Mouse (Mus musculus): ENCODE results near the gene Selplg. TPM values are rescaled to one million over a fixed set of nuclear protein-coding genes. Genes with fewer than 3 reads are reported as not detected.

Gene Selplg
- total RNA-seq, 2 experiments from 2014 or later = 25.7 to 28.3 TPM

GRCm38 (mm10) chr5:113772450-113772895 is 60.0 kb downstream of the Selplg start, which contains the start of the genes Sart3 and Iscu:
Gene Sart3 (minus strand): TSS chr5:113772510.
Gene Iscu (plus strand): TSS chr5:113772748.
- H3K4me3 ChIP-seq = peak within 1 kb of the TSS; percentile 99
- TF ChIP-seq CTCF (IDR thresholded peaks at IDR 0.05) = no peak
- peak; percentile 96 to 97 for DNase-seq (ENCODE audit: extremely low spot score in 1 of 2, low spot score in 2 of 2)
- intact Hi-C loops (cut with DNase I) = loop anchor here (2.0 kb wide), 2 partner anchors 174 to 182 kb away; no protein-coding TSS in a partner anchor
- H3K27ac ChIP-seq = peak within 1 kb of the TSS; percentile 100

- intact Hi-C loops (cut with DNase I) = loop anchor here (2.0 kb wide), 3 partner anchors 35 to 183 kb away; no protein-coding TSS in a partner anchor
- TF ChIP-seq CTCF (IDR thresholded peaks at IDR 0.05) = no peak
- H3K4me3 ChIP-seq = peak overlapping the region; percentile 99
- peak overlapping the region; percentile 100 for H3K27ac ChIP-seq
- DNase-seq (ENCODE audit: extremely low spot score in 1 of 2, low spot score in 2 of 2) = peak; percentile 80 to 82
Observed at GRCm38 (mm10) chr5:113771213-113772162, 61.0 kb downstream of the Selplg start.

- H3K27ac ChIP-seq = peak overlapping the region; percentile 30; the same call in 1 of the 2 replicates
- H3K4me3 ChIP-seq = no peak overlapping the region
- intact Hi-C loops (cut with DNase I) = no loop called here
- TF ChIP-seq CTCF (IDR thresholded peaks at IDR 0.05) = no peak
- no peak for DNase-seq (ENCODE audit: extremely low spot score in 1 of 2, low spot score in 2 of 2)
Observed at GRCm38 (mm10) chr5:113768806-113769205, 63.6 kb downstream of the Selplg start.

Other genes starting within 250 kb of the Selplg start
- gene Cmklr1, start 182.2 kb downstream of the Selplg start, total RNA-seq (2021) = 1 to 10 TPM; 2.9 to 4.7 TPM
- not detected for gene 1700069L16Rik, start 107.9 kb downstream of the Selplg start, total RNA-seq (2021)
- 10 to 100 TPM; 11.1 to 11.3 TPM for gene Ficd, start 96.8 kb downstream of the Selplg start, total RNA-seq (2021)
- 10 to 100 TPM; 41.8 to 47.3 TPM for gene Sart3, start 60.1 kb downstream of the Selplg start, total RNA-seq (2021)
- gene Iscu, start 59.9 kb downstream of the Selplg start, total RNA-seq (2021) = 100 to 1,000 TPM; 125 to 128 TPM
- gene Tmem119, start 32.1 kb downstream of the Selplg start, total RNA-seq (2021) = 10 to 100 TPM; 21.0 to 25.3 TPM
- gene Coro1c, start 76.1 kb upstream of the Selplg start, total RNA-seq (2021) = 10 to 100 TPM; 77.9 to 84.3 TPM
- gene Ssh1, start 161.2 kb upstream of the Selplg start, total RNA-seq (2021) = 10 to 100 TPM; 28.2 to 28.6 TPM
- gene Dao, start 171.1 kb upstream of the Selplg start, total RNA-seq (2021) = not detected
- gene Usp30, start 232.8 kb upstream of the Selplg start, total RNA-seq (2021) = 10 to 100 TPM; 39.4 to 42.1 TPM

Data from left cerebral cortex, adult 2 months (tissue).